Mouse (Mus musculus) adipocyte (in vitro differentiated cells): ENCODE measurements around the gene Gm4070.
"Not testable (repeated sequence)": the region's sequence is repeated elsewhere in the genome, so short reads cannot be mapped to it uniquely, and the experiment has no call there.

ENCODE experiments used
- DNase-seq: peaks from one replicate; pipeline ENCODE4 v3.0.0-alpha.2; 2016; ENCODE audit warnings: low spot score

The Gm4070 gene

GRCm38 (mm10) chr7:105953812-105954211, at the start of gene Gm4070:
Gene Gm4070, minus strand, starts transcription at chr7:105953967.
- DNase-seq, result not testable (repeated sequence)

- not testable (repeated sequence) for DNase-seq
Measured at GRCm38 (mm10) chr7:105954540-105954939, 773 bp upstream of the Gm4070 start.

DNA sequence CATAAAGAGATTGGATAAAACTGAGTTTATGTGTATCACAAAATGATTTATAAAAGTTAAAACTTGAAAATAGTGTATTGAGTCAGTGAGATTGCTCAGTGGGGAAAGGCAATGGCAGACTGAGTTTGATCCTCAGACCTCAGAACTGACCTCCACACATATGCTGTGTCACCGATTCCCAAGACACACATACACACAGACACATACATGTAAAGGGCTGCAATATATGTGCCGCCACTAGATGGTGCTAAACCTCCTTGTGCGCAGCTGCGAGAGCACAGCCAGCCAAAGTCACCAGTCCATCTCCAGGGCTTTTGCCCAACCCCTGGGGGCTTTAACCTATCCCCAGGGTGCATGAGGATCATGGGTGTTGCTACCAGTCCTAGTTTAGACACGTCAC, 1.4 kb downstream of the Gm4070 start:
- DNase-seq, result not testable (repeated sequence)

- DNase-seq, result not testable (repeated sequence)
Measured at GRCm38 (mm10) chr7:105945238-105945637, 8.5 kb downstream of the Gm4070 start.

DNA sequence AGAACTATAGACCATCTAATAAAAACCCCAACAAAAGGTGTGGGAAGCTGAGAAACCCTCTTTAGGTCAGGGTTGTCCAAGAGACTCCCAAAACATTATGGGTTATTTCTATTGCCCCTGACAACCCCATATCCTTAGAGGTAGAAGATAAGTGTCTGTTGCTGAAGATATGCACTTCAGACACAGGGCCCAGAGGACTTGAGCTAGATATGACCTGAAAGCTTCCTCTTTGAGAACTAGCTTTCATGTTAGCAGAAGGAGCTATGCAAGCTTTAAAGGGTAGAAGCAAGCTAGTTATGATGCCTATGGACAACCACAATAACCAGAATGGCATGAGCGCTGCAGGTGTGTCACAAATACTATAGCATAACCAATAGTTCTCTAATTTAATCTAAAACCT, 21.6 kb downstream of the Gm4070 start:
- not testable (repeated sequence) for DNase-seq

GRCm38 (mm10) chr7:105883588-105884336, 70.0 kb downstream of the Gm4070 start:
- DNase-seq, result not testable (repeated sequence)

DNA sequence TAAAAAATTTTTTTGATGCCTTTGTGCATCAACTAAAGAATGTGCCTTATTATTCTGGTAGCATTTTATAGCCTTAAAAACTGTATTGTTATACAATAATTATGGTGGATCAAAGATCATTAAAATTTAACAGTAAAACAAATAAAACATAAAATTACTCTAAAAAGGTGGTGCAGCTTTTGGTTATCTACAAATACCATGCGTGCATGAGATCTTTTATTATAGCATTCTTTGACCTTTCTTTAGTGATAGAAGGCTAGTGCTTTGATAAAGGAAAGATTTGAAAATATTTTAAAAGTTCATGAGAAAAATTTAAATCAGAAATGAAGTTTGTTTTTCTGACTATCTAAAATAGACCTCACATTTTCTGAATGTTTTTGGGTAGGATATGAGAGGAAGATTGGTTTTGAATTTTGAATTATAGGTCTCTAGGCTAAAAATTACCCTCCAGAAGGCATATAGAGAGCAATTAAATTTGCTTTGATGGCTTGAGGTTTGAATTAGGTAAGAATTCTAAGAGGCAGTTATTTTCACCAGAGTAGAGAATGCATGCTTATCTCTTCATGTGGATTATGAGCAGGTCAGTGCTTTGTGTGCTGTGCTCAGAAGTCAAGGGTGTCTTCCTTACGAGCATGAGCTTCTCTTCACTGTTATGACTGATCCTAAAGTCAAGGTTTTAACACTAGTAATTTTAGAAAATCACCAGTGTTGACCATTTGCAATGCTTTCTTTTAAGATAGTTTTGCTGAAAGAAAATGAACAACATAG, 73.9 kb downstream of the Gm4070 start:
- not testable (repeated sequence) for DNase-seq

DNA sequence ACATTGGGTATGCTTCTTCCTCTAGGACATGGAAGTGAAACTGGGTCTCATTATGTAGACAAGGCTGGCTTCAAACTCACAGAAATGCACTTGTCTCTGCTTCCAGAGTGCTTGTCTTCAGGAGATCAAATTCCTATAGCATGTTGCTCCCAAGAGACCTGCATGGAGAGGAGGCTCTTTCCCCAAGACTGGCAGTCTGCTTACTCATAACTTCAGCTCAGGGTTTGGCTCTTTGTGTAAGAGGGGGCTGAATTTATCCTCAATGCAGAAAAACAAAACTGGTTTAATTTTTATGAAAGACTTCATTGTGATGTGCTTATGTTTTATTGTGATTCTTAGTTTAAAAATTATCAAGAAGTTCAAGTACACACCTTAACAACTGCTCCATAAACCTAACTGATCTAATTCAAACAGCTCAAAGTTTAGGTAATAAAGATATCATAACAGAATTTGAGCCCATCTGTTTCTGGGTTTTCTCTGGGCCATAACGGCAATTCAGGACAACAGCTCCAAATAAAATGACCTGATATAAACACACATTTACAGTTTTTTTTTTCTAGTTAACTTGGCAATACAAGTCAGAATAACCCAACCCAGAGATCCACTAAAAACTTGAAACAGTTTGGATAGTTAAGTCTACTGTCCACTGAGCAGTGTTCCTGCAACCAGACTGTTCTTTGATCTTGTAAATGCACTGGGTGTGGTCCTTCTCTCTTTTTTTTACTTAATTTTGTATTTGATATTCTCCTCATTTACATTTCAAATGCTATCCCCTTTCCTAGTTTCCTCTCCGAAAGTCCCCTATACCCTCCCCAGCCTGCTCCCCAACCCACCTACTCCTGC, 97.8 kb downstream of the Gm4070 start:
- DNase-seq, result not testable (repeated sequence)
